Mouse (Mus musculus): ENCODE data around the gene Dusp10.

DNA sequence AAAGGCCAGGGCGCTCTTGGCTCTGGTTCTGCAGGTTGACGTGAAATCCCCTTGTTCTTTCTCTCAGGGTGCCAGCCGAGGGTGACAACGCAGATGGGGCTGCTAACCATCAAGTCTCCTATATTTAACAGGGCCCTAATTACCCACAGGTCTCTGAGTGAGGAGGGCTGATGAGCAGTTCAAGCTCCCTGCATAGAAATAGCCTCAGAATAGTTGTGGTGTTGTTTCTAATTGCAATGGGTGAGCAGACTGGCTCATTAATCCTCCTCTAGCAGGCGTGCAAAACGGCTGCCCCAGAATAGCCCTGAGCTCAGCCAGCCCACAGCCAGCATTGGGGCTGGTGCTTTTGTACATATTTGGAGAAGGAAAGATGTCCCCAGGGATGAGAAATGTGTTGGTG, 77.4 kb downstream of the Dusp10 start:
- TF ChIP-seq POLR2A (IDR thresholded peaks at IDR 0.05; ENCODE audit: insufficient read depth, low read depth, low read length) (no peak), CTCF (IDR thresholded peaks at IDR 0.05) (no peak)
